Mouse (Mus musculus): Measurements from ENCODE around the gene Olfr955.

Olfr955 gene

GRCm38 (mm10) chr9:39471844-39472243, at the start of gene Olfr955:
Gene Olfr955 (minus strand): TSS chr9:39471944.
- no peak for DNase-seq (ENCODE audit: low spot score)

- no peak for DNase-seq (ENCODE audit: low spot score)
Observed at GRCm38 (mm10) chr9:39518595-39518994, 46.9 kb upstream of the Olfr955 start.

- DNase-seq (ENCODE audit: low spot score), result no peak
Observed at GRCm38 (mm10) chr9:39515531-39515930, 43.8 kb upstream of the Olfr955 start, which contains the start of gene Olfr957. Gene Olfr957 (minus strand): TSS chr9:39515809.

DNA sequence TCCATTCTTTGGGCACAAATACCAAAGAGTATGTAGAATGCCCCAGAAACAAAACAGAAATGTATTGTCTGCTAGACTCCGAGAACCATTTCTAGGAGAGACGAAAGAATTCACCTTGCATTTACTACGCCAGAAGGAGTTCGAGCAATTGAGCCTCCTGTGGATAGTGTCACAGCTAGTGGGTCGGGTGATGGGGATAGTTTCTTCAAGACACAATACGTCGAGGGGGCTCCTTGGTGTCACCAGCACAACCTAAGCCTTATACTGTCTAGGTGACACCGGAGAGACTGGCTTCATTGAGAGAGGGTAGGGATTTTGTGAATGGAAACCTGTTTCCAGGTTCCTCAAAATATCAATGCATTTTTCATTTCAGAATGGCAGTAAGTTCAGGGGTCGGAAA, 37.7 kb upstream of the Olfr955 start:
- DNase-seq (ENCODE audit: low spot score), result no peak

- no peak for DNase-seq (ENCODE audit: low spot score)
Observed at GRCm38 (mm10) chr9:39508998-39509397, 37.3 kb upstream of the Olfr955 start.

- DNase-seq (ENCODE audit: low spot score), result no peak
Observed at GRCm38 (mm10) chr9:39493895-39494294, 22.2 kb upstream of the Olfr955 start, which contains the start of gene Olfr44. Gene Olfr44 (minus strand): TSS chr9:39493995.

GRCm38 (mm10) chr9:39456401-39456800, 15.3 kb downstream of the Olfr955 start, which contains the start of gene Olfr954:
Gene Olfr954 (plus strand): TSS chr9:39456701.
- no peak for DNase-seq (ENCODE audit: low spot score)

DNA sequence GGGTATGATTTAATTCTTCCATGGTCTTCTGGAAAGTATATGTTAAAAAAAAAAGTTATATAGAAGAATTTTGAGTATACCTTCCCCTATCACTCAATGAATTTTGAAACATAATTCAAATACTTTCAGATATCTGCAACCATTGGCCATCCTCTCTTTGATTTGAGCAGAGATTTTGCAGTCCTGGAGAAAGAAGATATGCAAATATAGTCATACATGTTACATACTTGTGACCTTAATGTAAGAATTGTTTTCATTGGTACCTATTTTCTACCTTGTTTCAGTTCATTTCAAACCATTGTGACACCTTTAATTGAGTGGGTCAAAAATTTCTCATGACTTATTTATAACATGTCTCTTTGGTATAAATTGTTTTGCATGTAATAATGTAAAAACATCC, 44.7 kb downstream of the Olfr955 start, which contains the start of gene Olfr952:
TSS of gene Olfr952 (minus strand) at position 101 of the 400 bp plus-strand sequence.
- DNase-seq (ENCODE audit: low spot score), result no peak

All from lung, postnatal 25 days (tissue).